ENCODE assay signal across 14 mouse cellular contexts in the genomic region with DNA sequence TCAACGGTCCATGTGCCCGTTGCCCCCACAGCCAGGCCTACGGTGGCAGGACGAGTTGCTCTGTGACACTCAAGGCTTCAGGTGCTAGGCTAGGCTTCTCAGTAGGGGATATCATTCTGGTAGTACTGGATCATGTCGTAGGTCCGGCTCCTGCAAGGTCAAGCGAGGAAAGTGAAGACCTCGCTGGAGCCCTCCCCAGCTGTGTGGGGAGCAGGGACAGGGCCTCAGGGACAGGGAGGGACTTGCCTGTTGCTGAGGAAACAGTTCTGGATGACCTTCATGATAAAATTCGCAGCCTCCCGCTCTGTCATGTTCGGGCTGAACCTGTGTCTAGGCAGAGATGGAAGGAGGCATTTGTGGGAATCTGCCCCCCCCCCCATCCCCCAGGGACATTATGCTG. TPM values are rescaled to one million over a fixed set of nuclear protein-coding genes. Genes with fewer than 3 reads are reported as not detected.
"Had no signal": no experiment of that assay in that cellular context is flagged by ENCODE, and none has a peak within 500 bp of the region (broad histone marks: within the 10 kb centered on the region; RNA-seq: fewer than 3 reads in every experiment).

No protein-coding gene starts in this region.

- DNase-seq: kidney, adult 2 months; kidney, postnatal 10 days; kidney, postnatal 36 days; left cerebral cortex, postnatal 4 days; liver, postnatal 0 days; lung, embryonic 14.5 days; lung, postnatal 10 days; lung, postnatal 36 days; midbrain, embryonic 14.5 days; retina, postnatal 1 day; thymus, adult 18-20 months; thymus, postnatal 36 days had no signal

- ATAC-seq: intestine, postnatal 0 days; liver, postnatal 0 days had no signal

RNA-seq across cellular contexts. Expression of a gene that starts 50.7 kb away (rescaled TPM):
- total RNA-seq: megakaryocyte-erythroid progenitor cell, adult 5-6 weeks had no signal
